Mouse (Mus musculus) embryonic fibroblast, embryonic 13.5 days (primary cell): ENCODE data around the gene 4930469K13Rik. TPM values are rescaled to one million over a fixed set of nuclear protein-coding genes. Genes with fewer than 3 reads are reported as not detected.
"Not testable (repeated sequence)": the region's sequence is repeated elsewhere in the genome, so short reads cannot be mapped to it uniquely, and the experiment has no call there.

Experiments used
- H3K27ac ChIP-seq: 2 replicates; pipeline ENCODE4 v1.5.1; 2012; ENCODE audit warnings: low read length, control low read depth, inconsistent platforms; ENCODE audit not compliant: insufficient read depth
- H3K4me1 ChIP-seq: 2 replicates; pipeline ENCODE4 v1.6.1; 2011; ENCODE audit warnings: low read length; ENCODE audit not compliant: control insufficient read depth, insufficient read depth
- H3K4me3 ChIP-seq: 2 replicates; pipeline ENCODE4 v1.5.1; 2011; ENCODE audit warnings: mild to moderate bottlenecking, control low read depth, low read length; ENCODE audit not compliant: insufficient read depth
- CTCF ChIP-seq: IDR thresholded peaks from 2 replicates; pipeline ENCODE4 v1.5.1; 2011; ENCODE audit warnings: mild to moderate bottlenecking, control low read depth, low read length, moderate library complexity, borderline replicate concordance; ENCODE audit not compliant: insufficient read depth
- POLR2A ChIP-seq: IDR thresholded peaks from 2 replicates; pipeline ENCODE4 v1.6.1; 2011; ENCODE audit warnings: low read depth, mild to moderate bottlenecking, control low read depth, low read length, moderate library complexity
- polyA plus RNA-seq: library from polyadenylated mRNA; stranded (reverse); fragments of >200 nt; gene quantifications from 2 replicates; pipeline ENCODE4 v1.2.4, GENCODE M21; 2011; ENCODE audit warnings: low read depth; ENCODE audit not compliant: missing spikeins, insufficient read length

4930469K13Rik gene
- polyA plus RNA-seq = not detected in 2 replicates

DNA sequence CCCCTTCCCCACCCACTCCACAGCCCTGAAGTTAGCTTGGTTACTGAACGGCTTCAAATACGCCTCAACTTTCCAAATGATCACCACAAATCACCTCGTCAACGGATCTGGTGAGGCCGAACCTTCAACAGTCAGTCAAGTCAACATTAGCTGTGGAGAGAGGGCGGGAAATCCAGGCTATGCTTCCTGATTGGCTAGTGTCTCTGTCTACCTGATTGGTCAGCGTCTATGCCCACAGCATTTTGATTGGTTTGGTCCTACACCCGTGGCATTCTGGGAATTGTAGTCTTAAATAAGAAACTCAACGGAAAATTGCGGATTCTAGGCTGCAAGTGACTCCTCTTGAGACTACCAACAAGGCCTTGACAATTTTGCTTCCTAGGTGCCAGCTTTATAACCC, at the start of gene 4930469K13Rik:
TSS of gene 4930469K13Rik (minus strand) at position 133 of the 400 bp plus-strand sequence.
- H3K27ac ChIP-seq = no peak within 1 kb of the TSS
- no peaks in the 10 kb centered on the region for H3K4me1 ChIP-seq
- TF ChIP-seq POLR2A (no peak), CTCF (no peak)
- H3K4me3 ChIP-seq = no peak within 1 kb of the TSS

DNA sequence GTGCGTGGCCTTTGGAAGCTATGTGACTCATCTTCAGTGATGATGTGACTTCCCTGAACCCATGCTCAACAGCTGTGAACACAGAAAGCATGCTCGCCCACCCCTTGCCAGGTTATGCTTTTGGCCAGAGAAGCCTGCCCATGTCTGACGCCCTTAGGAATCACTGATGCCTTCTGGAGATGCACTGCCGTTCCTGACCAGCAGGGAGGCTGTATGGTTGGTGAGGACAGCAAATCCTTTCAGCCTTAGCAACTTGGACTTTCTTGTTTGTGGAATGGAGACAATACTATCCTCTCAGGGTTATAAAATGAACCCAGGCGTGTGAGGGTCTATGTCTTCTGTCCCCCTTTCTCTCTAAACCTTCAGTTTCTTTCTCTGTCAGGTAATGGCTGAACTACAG, 48.6 kb upstream of the 4930469K13Rik start:
- Histone ChIP-seq H3K4me1 (no peaks in the 10 kb centered on the region), H3K27ac (no peak overlapping the region), H3K4me3 (no peak overlapping the region)
- TF ChIP-seq POLR2A = no peak
- TF ChIP-seq CTCF = no peak; the same call in 1 of the 2 replicates

DNA sequence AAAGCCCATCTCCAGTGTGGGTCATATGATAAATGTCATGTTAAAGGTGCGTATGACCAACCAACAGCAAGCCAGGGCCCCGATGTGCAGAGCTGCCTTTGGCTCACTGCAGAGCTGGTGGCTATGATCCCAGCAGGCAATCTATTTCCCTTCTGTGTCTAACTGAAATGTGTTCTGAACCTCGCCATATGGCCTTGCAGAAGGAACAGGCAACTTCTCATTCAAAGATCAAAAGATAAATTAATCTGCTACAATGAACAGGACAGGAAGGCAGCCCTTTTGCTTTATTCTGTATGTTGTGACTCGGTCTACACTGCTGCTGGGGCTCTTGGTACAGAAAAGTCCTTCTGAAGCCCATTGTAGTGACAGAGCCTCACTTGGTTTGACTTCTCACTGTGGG, 46.1 kb upstream of the 4930469K13Rik start:
- TF ChIP-seq POLR2A (no peak), CTCF (no peak)
- Histone ChIP-seq H3K4me3 (no peak overlapping the region), H3K4me1 (no peaks in the 10 kb centered on the region), H3K27ac (no peak overlapping the region)

DNA sequence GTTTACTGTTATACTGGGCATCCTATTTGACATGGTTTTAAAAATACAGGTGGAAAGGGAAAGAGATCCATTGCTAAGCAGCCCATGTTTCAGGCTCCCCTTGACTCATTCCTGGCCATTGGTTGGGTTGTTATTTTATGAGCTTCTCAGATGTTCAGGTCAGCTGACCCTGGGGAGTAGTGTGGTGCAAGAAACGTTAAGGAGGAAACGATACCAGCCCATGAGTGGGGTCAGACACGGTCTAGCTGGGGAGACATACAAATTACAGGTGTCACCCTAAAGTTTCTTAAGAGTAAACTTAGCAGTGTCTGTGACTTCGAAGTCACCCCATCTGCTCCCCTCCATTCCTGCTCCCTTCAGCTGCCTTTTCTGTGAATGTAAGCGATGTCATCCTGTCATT, 45.6 kb upstream of the 4930469K13Rik start:
- H3K27ac ChIP-seq = no peak overlapping the region
- H3K4me3 ChIP-seq = no peak overlapping the region
- TF ChIP-seq POLR2A (no peak), CTCF (no peak)
- no peaks in the 10 kb centered on the region for H3K4me1 ChIP-seq

DNA sequence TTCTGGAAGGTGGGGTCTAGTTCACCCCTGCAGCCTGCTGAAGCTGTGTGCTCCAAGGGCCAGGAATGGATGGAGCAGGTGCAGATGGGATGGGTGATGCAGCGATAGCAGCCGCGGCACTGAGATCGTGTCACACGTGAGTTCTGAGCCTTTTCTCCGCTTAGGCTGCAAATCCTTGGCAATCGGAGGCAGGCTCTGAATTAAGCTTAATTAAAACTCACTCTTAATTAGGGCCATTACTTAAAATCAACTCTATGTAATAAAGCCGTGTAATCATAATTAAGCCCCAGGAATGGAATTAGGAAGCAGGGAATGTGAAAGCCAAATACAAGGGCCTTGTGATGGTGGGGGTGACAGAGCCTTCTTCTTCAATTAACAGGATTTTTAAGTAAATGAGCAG, 40.9 kb upstream of the 4930469K13Rik start:
- Histone ChIP-seq H3K27ac (no peak overlapping the region), H3K4me3 (no peak overlapping the region), H3K4me1 (no peaks in the 10 kb centered on the region)
- TF ChIP-seq POLR2A (no peak), CTCF (no peak)

DNA sequence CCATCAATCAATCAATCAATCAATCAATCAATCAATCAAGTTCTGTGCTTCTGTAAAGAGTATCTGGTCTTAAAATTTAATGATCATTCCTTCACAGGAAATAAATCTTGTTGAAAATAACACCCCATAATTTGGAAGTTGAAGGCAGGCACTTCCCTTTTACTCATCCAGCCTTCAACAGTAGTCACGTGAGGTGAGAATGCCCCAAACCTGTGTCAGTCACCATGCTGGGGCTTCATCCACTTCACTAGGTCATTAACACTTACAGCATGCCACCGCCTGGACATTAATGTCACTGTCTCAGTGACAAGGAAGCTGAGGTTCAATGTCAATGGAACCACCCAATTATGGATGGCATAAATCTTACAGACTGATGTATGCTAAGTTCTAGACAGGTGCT, 30.1 kb upstream of the 4930469K13Rik start:
- H3K4me3 ChIP-seq = no peak overlapping the region
- H3K27ac ChIP-seq = no peak overlapping the region
- H3K4me1 ChIP-seq = no peaks in the 10 kb centered on the region
- TF ChIP-seq POLR2A = no peak
- no peak for TF ChIP-seq CTCF

DNA sequence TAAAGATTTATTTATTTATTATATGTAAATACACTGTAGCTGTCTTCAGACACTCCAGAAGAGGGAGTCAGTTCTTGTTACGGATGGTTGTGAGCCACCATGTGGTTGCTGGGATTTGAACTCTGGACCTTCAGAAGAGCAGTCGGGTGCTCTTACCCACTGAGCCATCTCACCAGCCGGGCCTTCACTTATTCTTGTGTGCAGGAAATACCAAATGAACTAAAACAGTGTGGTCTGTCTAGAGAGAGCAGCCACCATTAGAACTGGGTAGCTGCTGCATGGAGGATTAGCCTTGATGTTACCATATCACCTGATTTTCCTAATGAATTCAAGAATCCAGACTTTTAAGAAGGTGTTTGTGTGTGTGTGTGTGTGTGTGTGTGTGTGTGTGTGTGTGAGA, 27.4 kb upstream of the 4930469K13Rik start:
- not testable (repeated sequence) for H3K4me1 ChIP-seq, H3K27ac ChIP-seq, H3K4me3 ChIP-seq

DNA sequence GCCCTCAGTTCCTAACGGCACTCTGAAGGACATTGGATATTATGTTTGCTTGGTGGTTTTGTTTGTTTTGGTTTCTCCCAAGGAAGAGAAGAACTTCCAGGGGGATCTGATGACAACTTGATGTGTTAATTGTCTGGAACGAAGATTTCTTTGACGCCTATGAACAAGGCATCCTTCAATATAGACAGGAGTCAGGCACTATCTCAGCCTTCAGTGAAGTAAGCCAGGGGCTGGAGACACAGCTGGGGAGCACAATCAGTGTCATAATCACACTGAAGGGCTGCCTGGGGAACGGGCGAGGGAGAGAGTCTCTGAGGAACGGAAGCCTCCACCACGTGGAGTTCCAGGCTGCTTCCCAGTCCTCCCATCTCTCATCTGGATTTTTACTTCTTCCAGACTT, 26.5 kb upstream of the 4930469K13Rik start:
- Histone ChIP-seq H3K4me1 (no peaks in the 10 kb centered on the region), H3K27ac (no peak overlapping the region), H3K4me3 (no peak overlapping the region)
- TF ChIP-seq POLR2A = no peak

DNA sequence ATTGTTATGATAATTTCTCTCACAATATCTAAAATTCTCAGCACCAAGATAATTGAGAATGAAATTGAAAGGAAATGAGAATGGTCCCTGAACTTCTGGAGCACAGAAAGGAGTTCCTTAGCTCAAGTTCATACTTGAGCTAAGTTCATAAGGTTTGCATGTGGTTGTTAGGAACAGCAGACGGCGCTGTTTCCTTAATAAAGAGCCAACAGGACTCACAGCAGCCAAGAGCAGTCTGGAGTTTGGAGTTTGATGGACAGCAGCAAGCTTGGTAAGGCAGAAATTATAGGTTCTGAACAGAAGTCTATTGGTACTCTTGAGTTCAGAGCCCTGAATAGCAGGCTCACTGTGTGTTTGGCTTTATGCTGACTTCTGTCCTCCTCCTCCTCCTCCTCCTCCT, 24.8 kb upstream of the 4930469K13Rik start:
- H3K4me3 ChIP-seq = no peak overlapping the region
- H3K4me1 ChIP-seq = no peaks in the 10 kb centered on the region
- TF ChIP-seq POLR2A = no peak
- TF ChIP-seq CTCF = no peak
- no peak overlapping the region for H3K27ac ChIP-seq

DNA sequence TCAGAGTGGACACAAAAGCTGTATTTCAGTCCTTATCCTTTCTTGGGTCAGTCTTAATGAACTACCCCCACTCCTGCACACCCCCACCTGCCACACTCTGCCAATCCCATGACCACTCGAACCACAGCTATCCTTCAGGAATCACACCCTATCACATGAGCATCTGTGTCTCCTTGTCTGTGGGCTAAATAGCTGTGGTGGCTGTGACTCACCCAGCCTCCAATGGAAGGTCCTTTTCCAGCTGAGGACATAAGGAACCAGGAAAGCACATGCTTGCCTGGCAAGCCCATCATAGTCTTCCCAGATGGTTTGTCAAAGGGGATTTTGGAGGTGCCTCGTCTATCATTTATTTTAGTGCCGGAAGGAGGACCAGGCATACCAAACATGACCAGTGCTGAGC, 20.0 kb upstream of the 4930469K13Rik start:
- no peaks in the 10 kb centered on the region for H3K4me1 ChIP-seq
- H3K4me3 ChIP-seq = no peak overlapping the region
- TF ChIP-seq CTCF (no peak), POLR2A (no peak)
- H3K27ac ChIP-seq = no peak overlapping the region

DNA sequence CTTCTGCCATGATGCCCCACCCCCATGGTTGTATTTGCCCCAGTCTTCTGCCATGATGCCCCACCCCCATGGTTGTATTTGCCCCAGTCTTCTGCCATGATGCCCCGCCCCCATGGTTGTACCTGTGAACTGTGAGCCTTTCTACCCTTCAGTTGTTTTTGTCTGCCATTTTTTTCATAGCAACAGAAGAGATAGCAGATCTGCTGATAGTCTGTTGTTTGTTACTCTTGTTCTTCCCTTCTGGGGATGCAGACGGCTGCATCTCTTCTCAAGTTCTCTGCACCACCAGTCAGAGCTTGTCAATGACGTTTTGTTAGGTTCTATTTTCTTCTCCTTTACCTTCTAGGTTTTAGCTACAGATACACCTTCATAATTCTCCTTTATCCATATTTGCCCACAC, 19.2 kb upstream of the 4930469K13Rik start:
- H3K4me3 ChIP-seq = no peak overlapping the region
- H3K27ac ChIP-seq = no peak overlapping the region
- no peak for TF ChIP-seq CTCF
- no peak for TF ChIP-seq POLR2A
- no peaks in the 10 kb centered on the region for H3K4me1 ChIP-seq
